Mouse (Mus musculus) liver, embryonic 15.5 days (tissue): ENCODE results near the gene AI597479. TPM values are rescaled to one million over a fixed set of nuclear protein-coding genes. Genes with fewer than 3 reads are reported as not detected.

Experiments
- ATAC-seq: fragments of 200-750 bp; cut with Nextera tagmentation; 2 replicates; pipeline ENCODE4 v1.8.0; 2017; ENCODE audit warnings: moderate number of reproducible peaks, mild to moderate bottlenecking, moderate library complexity; ENCODE audit not compliant: insufficient read depth
- H3K27ac ChIP-seq: fragments of 300-500 bp; sonication (generic); replicated peaks from 2 replicates; pipeline ENCODE4 v1.5.1; 2015; ENCODE audit warnings: mild to moderate bottlenecking, inconsistent platforms
- H3K27me3 ChIP-seq: fragments of 300-500 bp; sonication (generic); 2 replicates; pipeline ENCODE4 v1.6.1; 2015; ENCODE audit warnings: mild to moderate bottlenecking, inconsistent platforms
- H3K36me3 ChIP-seq: fragments of 300-500 bp; sonication (generic); replicated peaks from 2 replicates; pipeline ENCODE4 v1.6.1; 2015; ENCODE audit warnings: moderate library complexity, mild to moderate bottlenecking, inconsistent platforms
- H3K4me1 ChIP-seq: fragments of 300-500 bp; sonication (generic); replicated peaks from 2 replicates; pipeline ENCODE4 v1.6.1; 2015; ENCODE audit warnings: inconsistent platforms
- H3K4me2 ChIP-seq: fragments of 300-500 bp; sonication (generic); 2 replicates; pipeline ENCODE4 v1.6.1; 2015; ENCODE audit warnings: moderate library complexity, mild to moderate bottlenecking, inconsistent platforms
- H3K4me3 ChIP-seq: fragments of 300-500 bp; sonication (generic); replicated peaks from 2 replicates; pipeline ENCODE4 v1.5.1; 2015; ENCODE audit warnings: mild to moderate bottlenecking, inconsistent platforms
- H3K9ac ChIP-seq: fragments of 300-500 bp; sonication (generic); 2 replicates; pipeline ENCODE4 v1.6.1; 2015; ENCODE audit warnings: moderate library complexity, mild to moderate bottlenecking, inconsistent platforms
- H3K9me3 ChIP-seq: fragments of 300-500 bp; sonication (generic); replicated peaks from 2 replicates; pipeline ENCODE4 v1.6.1; 2016; ENCODE audit warnings: inconsistent platforms
- WGBS: fragments of 180-500 bp; shearing (Covaris S2); methylation state at CpG from one replicate; pipeline ENCODE4 v1.1.7; 2015; ENCODE audit warnings: mixed read lengths; ENCODE audit not compliant: insufficient replicate concordance; 5-methylcytosine and 5-hydroxymethylcytosine counted together
- polyA plus RNA-seq: library from polyadenylated mRNA; unstranded; fragments of >200 nt; fragmentation: Nextera tagmentation; extraction: Ambion mirVana; gene quantifications from 2 replicates; pipeline ENCODE4 v1.2.1, GENCODE M21; 2015

AI597479 gene
- polyA plus RNA-seq, 1 experiment from 2014 or later, result 7.2 TPM

DNA sequence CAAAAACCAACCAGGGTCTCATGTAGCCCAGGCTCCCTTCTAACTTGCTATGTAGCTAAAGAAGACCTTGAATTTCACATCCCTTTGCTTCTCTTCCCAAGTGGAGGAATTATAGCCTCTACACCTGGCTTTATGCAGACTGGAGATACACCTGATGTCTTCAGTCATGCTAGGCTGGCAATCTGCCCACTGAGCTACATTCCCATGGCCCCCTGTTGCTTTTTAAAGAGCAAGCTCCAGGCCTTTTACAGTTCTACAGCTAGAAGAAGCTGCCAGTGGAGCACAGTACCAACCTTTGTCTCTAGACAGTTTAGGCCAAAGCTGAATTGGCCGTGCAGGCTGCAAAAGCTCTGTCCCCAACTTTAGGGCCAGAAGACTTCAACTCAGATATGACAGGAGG, 8.1 kb upstream of the AI597479 start:
- Histone ChIP-seq H3K36me3 (0 out of 2 replicates have a peak, but pooled peaks cover 4% of the 10 kb centered on the region), H3K27ac (no peak overlapping the region), H3K9me3 (no peaks in the 10 kb centered on the region), H3K27me3 (no peaks in the 10 kb centered on the region), H3K9ac (no peak overlapping the region), H3K4me1 (peaks cover 24% of the 10 kb centered on the region), H3K4me2 (no peak overlapping the region), H3K4me3 (no peak overlapping the region)
- ATAC-seq, result no peak
- WGBS, result 64% methylated on average over 1 of the region's 1 CpGs

DNA sequence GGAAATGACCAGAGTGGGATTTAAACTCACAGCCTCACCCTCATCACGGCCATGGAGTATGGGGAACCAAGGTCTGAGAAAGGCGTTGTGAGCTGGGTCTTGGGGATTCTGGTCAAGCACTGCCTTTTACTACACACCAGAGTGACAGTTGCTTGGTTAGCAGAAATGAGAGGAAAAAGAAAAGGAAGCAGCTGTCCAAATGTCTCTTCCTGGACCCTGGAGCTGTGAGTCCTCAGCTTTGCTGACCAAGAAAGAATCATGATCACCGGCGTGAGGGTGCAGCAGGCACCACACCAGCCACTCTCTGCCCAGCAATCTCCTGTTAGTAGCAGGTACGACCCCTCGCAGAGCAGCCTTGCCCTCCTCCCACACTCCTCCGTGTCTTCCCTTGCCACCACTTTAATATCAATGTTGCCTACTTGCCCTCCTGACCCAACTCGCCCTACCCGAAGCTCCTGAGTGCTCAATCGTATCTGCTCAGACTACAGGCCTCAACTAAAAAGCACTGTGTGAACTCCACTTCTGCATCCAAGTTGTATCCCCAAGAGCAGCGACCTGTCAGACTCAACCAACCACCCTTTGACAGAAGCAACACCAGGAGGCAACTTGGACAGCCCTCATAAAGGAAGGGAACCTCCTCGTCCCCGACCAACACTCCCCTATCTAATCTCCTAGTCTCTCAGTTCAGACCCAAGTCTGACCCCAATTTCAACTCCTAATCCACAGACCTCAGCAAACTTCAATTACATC, 7.0 kb upstream of the AI597479 start:
- Histone ChIP-seq H3K9ac (peak overlapping the region; percentile 84), H3K36me3 (0 out of 2 replicates have a peak, but pooled peaks cover 7% of the 10 kb centered on the region), H3K27me3 (no peaks in the 10 kb centered on the region), H3K4me2 (peak overlapping the region; percentile 92), H3K27ac (peak overlapping the region; percentile 57; the same call in 1 of the 2 replicates), H3K4me1 (peaks cover 24% of the 10 kb centered on the region), H3K4me3 (peak overlapping the region; percentile 79), H3K9me3 (no peaks in the 10 kb centered on the region)
- 21% methylated on average over 13 of the region's 13 CpGs for WGBS
- ATAC-seq, result peak; percentile 16; the same call in 1 of the 2 replicates

DNA sequence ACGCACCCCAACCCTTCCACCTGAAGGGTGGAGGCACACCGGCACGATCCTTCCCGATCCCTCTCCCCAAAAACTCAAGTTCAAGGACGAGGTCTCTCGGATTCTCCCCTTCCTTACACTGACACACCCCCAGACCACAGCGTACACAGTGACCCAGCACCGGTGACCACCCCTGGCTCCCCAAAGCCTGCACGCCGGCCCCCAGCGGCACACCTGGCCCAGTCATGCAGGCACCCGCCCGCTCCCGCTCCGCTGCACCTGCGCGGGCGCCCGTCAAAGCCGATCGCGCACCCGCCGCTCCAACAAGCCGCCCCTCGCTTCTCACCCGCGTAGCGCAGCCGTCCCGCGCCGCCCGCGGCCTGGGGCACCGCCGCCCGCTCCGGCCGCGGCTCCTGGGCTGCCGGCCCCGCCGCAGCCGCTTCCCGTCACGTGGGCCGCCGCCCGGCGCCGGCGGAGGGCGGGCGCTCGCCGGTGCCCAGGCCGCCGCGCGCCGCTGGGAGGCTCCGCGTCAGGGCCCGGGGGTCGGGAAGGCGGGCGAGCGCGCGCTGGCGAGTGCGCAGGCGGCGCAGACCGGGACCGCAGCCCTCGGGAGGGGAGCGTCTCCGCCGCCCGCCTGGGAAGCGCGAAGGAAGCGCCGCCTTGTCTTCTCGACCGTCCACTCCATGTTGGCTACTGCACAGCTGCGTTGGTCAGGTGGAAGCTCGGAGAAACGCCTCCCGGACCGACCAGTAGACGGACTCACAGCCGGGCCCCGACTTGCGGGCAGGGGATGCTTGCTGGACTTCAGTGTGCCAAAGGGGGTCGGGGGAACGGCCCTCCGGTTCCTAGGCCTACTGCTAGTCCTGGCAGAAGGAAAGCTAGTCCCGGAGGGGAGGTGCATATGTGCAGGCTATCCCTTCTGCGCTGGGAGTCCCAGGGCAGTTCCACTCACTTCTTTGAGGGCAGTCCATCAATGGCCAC, 6.2 kb upstream of the AI597479 start:
- Histone ChIP-seq H3K4me1 (peaks cover 24% of the 10 kb centered on the region), H3K9me3 (no peaks in the 10 kb centered on the region), H3K27ac (peak overlapping the region; percentile 67), H3K36me3 (0 out of 2 replicates have a peak, but pooled peaks cover 7% of the 10 kb centered on the region), H3K27me3 (no peaks in the 10 kb centered on the region), H3K4me2 (peak overlapping the region; percentile 92), H3K4me3 (peak overlapping the region; percentile 79), H3K9ac (peak overlapping the region; percentile 84)
- peak; percentile 89 for ATAC-seq
- WGBS, result under 1% methylated on average over 102 of the region's 102 CpGs

DNA sequence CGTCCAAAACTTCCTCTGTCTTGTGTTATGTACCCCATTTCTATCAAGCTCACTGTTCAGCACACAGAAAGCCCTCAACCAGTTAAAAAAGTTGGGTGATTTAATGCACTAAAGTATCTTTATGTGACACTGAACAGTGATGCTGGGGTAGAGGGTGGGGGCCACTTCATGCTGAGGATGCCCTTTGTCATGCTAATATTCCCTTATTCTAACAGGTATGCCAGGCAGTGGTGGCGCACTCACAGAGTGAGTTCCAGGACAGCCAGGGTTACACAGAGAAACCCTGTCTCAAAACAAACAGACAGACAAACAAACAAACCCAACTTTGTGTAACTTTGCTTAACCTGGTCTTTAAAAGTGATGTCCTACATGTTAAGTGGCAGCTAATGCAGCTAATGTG, 4.3 kb upstream of the AI597479 start:
- Histone ChIP-seq H3K27ac (no peak overlapping the region), H3K4me2 (no peak overlapping the region), H3K4me3 (no peak overlapping the region), H3K36me3 (0 out of 2 replicates have a peak, but pooled peaks cover 7% of the 10 kb centered on the region), H3K9ac (no peak overlapping the region), H3K4me1 (peaks cover 28% of the 10 kb centered on the region), H3K27me3 (no peaks in the 10 kb centered on the region), H3K9me3 (no peaks in the 10 kb centered on the region)
- WGBS, result 67% methylated on average over 2 of the region's 2 CpGs
- no peak for ATAC-seq

DNA sequence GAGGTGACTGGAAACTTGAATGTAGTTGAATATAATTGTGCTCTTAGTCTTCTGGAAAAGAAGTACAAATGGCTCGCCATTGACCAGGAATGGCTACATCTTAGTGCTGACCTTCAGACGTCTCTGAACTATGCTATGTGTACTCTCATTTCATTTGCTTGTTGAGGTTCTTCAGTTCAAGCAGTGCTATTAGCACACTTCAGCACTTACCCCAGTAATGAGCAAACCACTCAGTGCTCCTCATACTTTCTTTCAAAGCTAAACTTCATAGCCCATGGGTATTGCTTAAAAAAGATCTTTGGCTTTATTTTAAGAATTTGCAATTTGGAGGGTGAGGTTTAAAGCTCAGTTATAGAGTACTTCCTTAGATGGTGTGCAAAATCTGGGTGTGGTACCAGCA, 10.2 kb downstream of the AI597479 start:
- H3K4me3 ChIP-seq, result no peak overlapping the region
- no peak overlapping the region for H3K4me2 ChIP-seq
- 58% methylated on average over 2 of the region's 2 CpGs for WGBS
- no peak overlapping the region for H3K9ac ChIP-seq
- H3K4me1 ChIP-seq, result no peaks in the 10 kb centered on the region; the same call in 1 of the 2 replicates
- H3K27me3 ChIP-seq, result no peaks in the 10 kb centered on the region
- H3K27ac ChIP-seq, result no peak overlapping the region
- no peaks in the 10 kb centered on the region for H3K9me3 ChIP-seq
- ATAC-seq, result no peak
- H3K36me3 ChIP-seq, result peaks cover 27% of the 10 kb centered on the region

DNA sequence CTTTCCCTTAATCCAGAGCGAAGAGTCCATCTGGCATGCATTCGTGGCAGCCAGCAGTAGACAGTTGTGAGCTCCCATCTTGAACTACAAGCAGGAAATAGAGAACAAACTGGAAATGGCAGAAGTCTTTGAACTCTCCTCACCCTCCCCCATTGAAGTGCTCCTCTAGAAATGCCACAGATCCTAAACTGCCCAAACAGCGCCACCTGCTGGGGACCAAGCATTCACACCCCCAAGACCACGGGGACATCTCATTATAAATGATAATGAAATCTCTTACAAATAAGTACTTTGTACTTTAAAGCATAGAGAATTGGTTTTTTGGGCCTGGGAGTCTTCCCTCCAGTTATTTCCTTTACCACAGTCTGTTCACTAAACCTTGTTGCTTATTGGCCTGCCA, 12.0 kb downstream of the AI597479 start:
- Histone ChIP-seq H3K4me1 (no peaks in the 10 kb centered on the region; the same call in 1 of the 2 replicates), H3K9ac (no peak overlapping the region), H3K36me3 (peaks cover 44% of the 10 kb centered on the region), H3K9me3 (no peaks in the 10 kb centered on the region), H3K27ac (no peak overlapping the region), H3K4me2 (no peak overlapping the region), H3K27me3 (no peaks in the 10 kb centered on the region), H3K4me3 (no peak overlapping the region)
- ATAC-seq, result no peak
- WGBS, result 32% methylated on average over 4 of the region's 4 CpGs

DNA sequence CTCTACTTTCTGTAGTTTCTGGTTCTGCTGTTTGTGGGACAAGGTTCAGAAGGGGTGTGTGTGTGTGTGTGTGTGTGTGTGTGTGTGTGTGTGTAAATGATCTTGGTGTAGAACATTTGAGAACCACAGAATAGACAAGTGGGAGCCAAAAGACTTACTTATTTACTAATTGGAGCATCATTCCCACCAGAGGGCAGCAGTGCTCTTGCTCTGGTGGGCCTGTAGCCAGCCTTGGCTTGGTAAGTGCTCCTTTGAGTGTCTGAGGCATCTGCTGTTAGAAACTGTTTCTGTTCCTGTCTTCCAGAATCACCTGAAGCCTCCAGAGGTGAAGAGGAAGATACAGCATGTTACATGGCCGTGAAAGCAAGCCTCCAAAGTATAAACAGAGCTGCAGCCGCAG, 14.4 kb downstream of the AI597479 start:
- no peak for ATAC-seq
- WGBS, result 70% methylated on average over 2 of the region's 2 CpGs

DNA sequence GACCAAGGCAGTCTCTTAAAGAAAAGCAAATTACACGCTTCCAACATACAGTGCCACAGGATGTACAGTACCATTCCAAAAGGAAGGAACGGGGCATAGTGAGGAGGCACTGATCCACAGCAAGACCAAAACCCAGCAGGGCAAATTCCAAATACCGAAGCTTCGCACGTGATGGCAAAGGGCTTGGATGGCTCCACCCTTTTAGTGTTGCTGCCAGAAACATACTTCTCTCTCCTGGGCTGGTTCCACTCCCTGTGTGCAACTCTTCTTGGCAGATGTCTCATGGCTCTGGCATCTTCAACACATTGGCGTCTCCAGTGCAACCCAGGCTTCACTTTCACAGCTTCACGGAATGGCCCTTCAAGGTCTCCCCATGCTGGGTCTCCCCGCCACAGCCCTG, 18.9 kb downstream of the AI597479 start:
- WGBS, result 84% methylated on average over 8 of the region's 8 CpGs
- H3K4me1 ChIP-seq, result no peaks in the 10 kb centered on the region; the same call in 1 of the 2 replicates
- H3K27me3 ChIP-seq, result no peaks in the 10 kb centered on the region
- no peaks in the 10 kb centered on the region for H3K9me3 ChIP-seq
- no peak for ATAC-seq
- no peak overlapping the region for H3K4me3 ChIP-seq
- H3K27ac ChIP-seq, result no peak overlapping the region
- H3K36me3 ChIP-seq, result peaks cover 49% of the 10 kb centered on the region
- H3K9ac ChIP-seq, result no peak overlapping the region
- no peak overlapping the region for H3K4me2 ChIP-seq

More for the DNA sequence above, 14.4 kb downstream of the AI597479 start:
- no peak overlapping the region for H3K27ac ChIP-seq
- no peak overlapping the region for H3K4me3 ChIP-seq
- H3K9me3 ChIP-seq, result no peaks in the 10 kb centered on the region
- H3K36me3 ChIP-seq, result peaks cover 52% of the 10 kb centered on the region
- H3K4me2 ChIP-seq, result no peak overlapping the region
- H3K4me1 ChIP-seq, result no peaks in the 10 kb centered on the region; the same call in 1 of the 2 replicates
- H3K27me3 ChIP-seq, result no peaks in the 10 kb centered on the region
- no peak overlapping the region for H3K9ac ChIP-seq

DNA sequence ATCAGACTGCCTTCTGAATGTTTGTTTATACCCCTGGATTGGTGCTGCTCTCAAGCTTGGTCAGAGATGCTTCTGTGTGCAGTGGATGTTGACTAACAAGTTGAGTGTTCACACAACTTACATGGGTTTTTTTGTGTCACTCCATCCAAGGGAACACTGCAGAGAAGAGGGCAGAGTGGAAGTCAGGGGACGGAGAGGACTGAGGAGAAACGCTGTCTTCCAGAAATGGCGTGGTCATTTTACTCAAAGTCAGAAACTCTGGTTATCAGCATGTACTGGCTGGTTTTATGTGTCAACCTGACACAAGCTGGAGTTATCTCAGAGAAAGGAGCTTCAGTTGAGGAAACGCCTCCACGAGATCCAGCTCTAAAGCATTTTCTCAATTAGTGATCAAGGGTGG, 22.4 kb downstream of the AI597479 start:
- WGBS, result 51% methylated on average over 5 of the region's 5 CpGs
- H3K4me2 ChIP-seq, result no peak overlapping the region
- ATAC-seq, result no peak

DNA sequence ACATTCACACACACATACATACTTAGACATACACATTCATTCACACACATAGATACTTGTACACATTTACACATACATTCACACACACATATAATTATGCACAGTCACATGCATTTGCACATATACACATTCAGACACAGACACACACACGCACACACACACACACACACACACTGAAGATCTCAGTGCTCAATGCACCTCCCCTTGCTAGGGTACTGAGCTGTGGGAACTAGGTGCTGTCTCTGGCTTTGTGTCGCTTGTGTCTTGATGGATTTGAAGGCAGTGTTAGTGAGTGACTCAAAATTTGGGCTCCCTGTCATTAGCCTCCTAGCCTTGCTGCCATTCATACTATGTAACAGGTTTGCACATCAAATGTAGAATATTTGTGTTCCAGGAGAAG, 24.1 kb downstream of the AI597479 start:
- Histone ChIP-seq H3K27ac (no peak overlapping the region), H3K9me3 (no peaks in the 10 kb centered on the region), H3K4me3 (no peak overlapping the region), H3K36me3 (peaks cover 11% of the 10 kb centered on the region), H3K27me3 (no peaks in the 10 kb centered on the region), H3K4me1 (no peaks in the 10 kb centered on the region), H3K4me2 (no peak overlapping the region), H3K9ac (no peak overlapping the region)
- 62% methylated on average over 2 of the region's 2 CpGs for WGBS
- no peak for ATAC-seq

More for the DNA sequence above, 22.4 kb downstream of the AI597479 start:
- no peak overlapping the region for H3K9ac ChIP-seq
- no peak overlapping the region for H3K4me3 ChIP-seq
- no peaks in the 10 kb centered on the region for H3K27me3 ChIP-seq
- H3K4me1 ChIP-seq, result no peaks in the 10 kb centered on the region
- no peak overlapping the region for H3K27ac ChIP-seq
- H3K36me3 ChIP-seq, result peaks cover 23% of the 10 kb centered on the region
- H3K9me3 ChIP-seq, result no peaks in the 10 kb centered on the region

DNA sequence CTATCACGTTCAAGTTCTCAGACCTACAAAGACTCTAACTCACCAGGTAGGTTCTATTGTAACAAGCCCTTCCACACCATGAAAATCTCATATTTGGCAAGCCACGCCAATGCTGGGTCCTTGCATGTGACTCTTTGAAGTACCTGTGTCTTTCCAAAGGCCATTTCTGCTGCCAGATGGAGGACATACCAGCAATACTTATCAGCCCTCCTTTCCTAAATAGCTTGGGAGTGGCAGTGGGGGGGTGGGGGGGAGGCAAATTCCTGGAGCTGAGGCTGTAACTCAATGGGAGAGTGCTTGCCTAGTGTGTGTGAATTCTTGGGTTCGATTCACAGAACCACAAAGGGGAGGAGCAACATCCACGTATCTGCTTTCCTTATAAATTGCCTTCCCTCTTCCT, 26.2 kb downstream of the AI597479 start:
- no peak overlapping the region for H3K27ac ChIP-seq
- no peaks in the 10 kb centered on the region for H3K4me1 ChIP-seq
- H3K9me3 ChIP-seq, result no peaks in the 10 kb centered on the region
- no peak overlapping the region for H3K4me2 ChIP-seq
- no peak overlapping the region for H3K4me3 ChIP-seq
- no peaks in the 10 kb centered on the region; the same call in 1 of the 2 replicates for H3K36me3 ChIP-seq
- H3K27me3 ChIP-seq, result no peaks in the 10 kb centered on the region
- ATAC-seq, result no peak
- WGBS, result 53% methylated on average over 4 of the region's 4 CpGs
- no peak overlapping the region for H3K9ac ChIP-seq
